Mouse (Mus musculus) liver, adult 2 months (tissue): ENCODE results near the gene Ubr2.

ENCODE experiments used
- CTCF ChIP-seq: fragments of 200-500 bp; IDR thresholded peaks from 2 replicates; pipeline ENCODE4 v1.5.1; 2011; ENCODE audit warnings: low read depth, low read length, control low read depth
- POLR2A ChIP-seq: fragments of 200-500 bp; IDR thresholded peaks from 2 replicates; pipeline ENCODE4 v1.6.1; 2011; ENCODE audit warnings: low read length, control low read depth; ENCODE audit not compliant: insufficient read depth; ENCODE audit errors: extremely low read depth

DNA sequence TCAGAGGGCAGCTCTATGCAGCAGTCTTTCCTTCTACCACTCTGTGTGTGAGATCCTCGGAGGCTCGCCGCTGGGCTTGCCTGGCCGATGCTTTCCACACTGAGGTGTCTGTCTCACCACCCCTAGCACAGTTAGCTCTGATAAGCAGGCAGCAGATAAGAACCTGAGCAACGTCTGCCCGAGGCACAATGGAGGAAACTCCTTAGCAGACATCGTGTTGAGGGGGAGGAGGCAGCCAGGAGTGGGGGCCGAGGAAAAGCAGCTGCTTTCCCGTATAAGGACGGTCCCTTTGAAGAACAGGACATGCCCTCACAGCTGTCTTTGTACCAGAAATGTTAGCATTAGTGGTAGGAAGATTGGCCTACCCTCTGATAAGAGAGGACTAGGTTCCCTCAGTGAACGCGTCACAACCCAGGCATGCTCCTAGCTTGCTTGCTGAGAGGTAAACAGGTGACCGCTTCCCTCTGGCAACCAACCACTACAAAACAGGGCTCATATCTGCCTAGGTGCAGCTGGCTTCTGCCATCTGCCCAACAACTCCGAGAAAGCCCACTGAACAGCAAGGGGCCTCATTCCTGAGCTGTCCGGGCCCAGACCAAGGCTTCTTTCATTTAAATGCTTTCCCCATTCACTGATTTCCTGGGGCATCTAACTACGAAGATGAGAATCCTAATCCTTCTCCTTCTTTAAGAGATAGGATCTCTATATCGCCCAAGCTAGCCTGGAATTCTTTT is 124.3 kb downstream of the Ubr2 start:
- TF ChIP-seq CTCF (no peak), POLR2A (no peak)
